Mouse (Mus musculus): ENCODE measurements around the gene Irf2bpl.

Irf2bpl gene

GRCm38 (mm10) chr12:86883280-86884196 is 1.1 kb downstream of the Irf2bpl start:
- DNase-seq = peak; percentile 79

GRCm38 (mm10) chr12:86883019-86883279 is 1.6 kb downstream of the Irf2bpl start:
- peak; percentile 67 for DNase-seq

- DNase-seq = peak; percentile 49
These were observed 2.1 kb downstream of the Irf2bpl start for GRCm38 (mm10) chr12:86882279-86883018.

- DNase-seq = peak; percentile 35
These were observed 2.8 kb downstream of the Irf2bpl start for GRCm38 (mm10) chr12:86881809-86882278.

GRCm38 (mm10) chr12:86880090-86880723 is 4.4 kb downstream of the Irf2bpl start:
- no peak for DNase-seq

- DNase-seq = no peak
These were observed 5.0 kb downstream of the Irf2bpl start for GRCm38 (mm10) chr12:86879446-86880085.

- no peak for DNase-seq
These were observed 5.9 kb downstream of the Irf2bpl start for GRCm38 (mm10) chr12:86878426-86879353.

GRCm38 (mm10) chr12:86876981-86877380 is 7.6 kb downstream of the Irf2bpl start:
- no peak for DNase-seq

- no peak for DNase-seq
These were observed 8.5 kb downstream of the Irf2bpl start for GRCm38 (mm10) chr12:86876116-86876515.

- DNase-seq = no peak
These were observed 12.1 kb downstream of the Irf2bpl start for GRCm38 (mm10) chr12:86872335-86873040.

GRCm38 (mm10) chr12:86871666-86872334 is 12.8 kb downstream of the Irf2bpl start:
- DNase-seq = no peak

GRCm38 (mm10) chr12:86870996-86871395 is 13.6 kb downstream of the Irf2bpl start:
- DNase-seq = peak; percentile 53

GRCm38 (mm10) chr12:86869761-86870160 is 14.8 kb downstream of the Irf2bpl start:
- DNase-seq = no peak

GRCm38 (mm10) chr12:86867271-86868223 is 17.1 kb downstream of the Irf2bpl start:
- DNase-seq = no peak

- DNase-seq = no peak
These were observed 20.1 kb downstream of the Irf2bpl start for GRCm38 (mm10) chr12:86864316-86865020.

- DNase-seq = peak; percentile 44
These were observed 24.4 kb downstream of the Irf2bpl start for GRCm38 (mm10) chr12:86859924-86860790.
